Comparison of ENCODE assay signal across 22 mouse cellular contexts in the genomic region with DNA sequence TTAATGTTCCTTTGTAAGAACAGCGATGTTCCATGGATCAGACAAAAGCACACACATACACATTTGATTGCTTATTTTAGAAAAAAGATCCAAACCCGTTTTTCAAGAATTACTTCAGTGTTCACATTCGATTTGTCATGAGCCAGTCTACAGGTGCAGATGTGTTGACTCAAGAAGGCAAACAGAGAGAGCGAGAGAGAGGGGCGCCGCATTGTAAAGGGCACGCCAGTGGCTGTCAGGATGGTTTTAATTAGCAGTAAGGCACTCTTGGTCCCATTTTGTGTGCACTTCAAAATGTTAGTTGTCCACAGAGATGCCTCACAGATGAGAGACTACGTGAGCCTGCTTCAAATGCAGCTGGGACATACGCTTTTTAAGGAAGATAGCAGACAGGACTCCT.
DNase-seq lines count a peak whose midpoint lies in the region; ATAC-seq lines count a peak whose summit lies in the region.
"Had no signal": no experiment of that assay in that cellular context is flagged by ENCODE, and none has a peak within 500 bp of the region (broad histone marks: within the 10 kb centered on the region; RNA-seq: fewer than 3 reads in every experiment).

No protein-coding gene starts in this region.

- H3K4me1 ChIP-seq in midbrain, embryonic 12.5 days, result peaks cover 8% of the 10 kb centered on the region; the same call in 1 of the 2 replicates
- H3K4me1 ChIP-seq in midbrain, embryonic 10.5 days, result peaks cover 18% of the 10 kb centered on the region
- peaks cover 9% of the 10 kb centered on the region for H3K4me1 ChIP-seq in embryonic facial prominence, embryonic 15.5 days
- H3K4me1 ChIP-seq in stomach, embryonic 14.5 days (ENCODE audit: control insufficient read depth, insufficient read depth, low read length), result no peaks in the 10 kb centered on the region

- peak; percentile 57 for DNase-seq in embryo, embryonic 10 days (ENCODE audit: low spot score)
- DNase-seq in embryo, embryonic 9.5 days (ENCODE audit: extremely low spot score), result no peak
- DNase-seq in midbrain, embryonic 10.5 days (ENCODE audit: low spot score), result no peak
- DNase-seq in right cerebral cortex, adult 18-20 months, result no peak
- DNase-seq: adrenal gland, postnatal 14 days; cerebellum, adult 11-12 months; cerebellum, postnatal 25 days; heart, postnatal 10 days; kidney, adult 2 months; kidney, postnatal 10 days; lung, adult 2 months; lung, postnatal 4 days; thymus, adult 2 months had no signal

- H3K27ac ChIP-seq in midbrain, embryonic 12.5 days (replicated peaks), result peak overlapping the region; percentile 39; the same call in 1 of the 2 replicates
- no peak overlapping the region for H3K27ac ChIP-seq in midbrain, embryonic 10.5 days (replicated peaks)
- H3K27ac ChIP-seq in embryonic facial prominence, embryonic 15.5 days (replicated peaks), result no peak overlapping the region
- H3K27ac ChIP-seq in stomach, embryonic 14.5 days (ENCODE audit: low read length), result 0 out of 2 replicates have a peak overlapping the region, but pooled peaks have one; percentile 18
- H3K27ac ChIP-seq: embryonic facial prominence, embryonic 13.5 days; forebrain, embryonic 10.5 days; layer of hippocampus, adult 2 months had no signal

- no peak overlapping the region for H3K9ac ChIP-seq in midbrain, embryonic 12.5 days (replicated peaks)
- no peak overlapping the region for H3K9ac ChIP-seq in embryonic facial prominence, embryonic 15.5 days
- H3K9ac ChIP-seq in stomach, embryonic 14.5 days (replicated peaks; ENCODE audit: low read depth, low read length), result no peak overlapping the region
- H3K9ac ChIP-seq: embryonic facial prominence, embryonic 13.5 days had no signal

- no peaks in the 10 kb centered on the region for H3K27me3 ChIP-seq in midbrain, embryonic 12.5 days
- no peaks in the 10 kb centered on the region for H3K27me3 ChIP-seq in midbrain, embryonic 10.5 days (ENCODE audit: low read depth, poor library complexity, severe bottlenecking)
- no peaks in the 10 kb centered on the region for H3K27me3 ChIP-seq in embryonic facial prominence, embryonic 15.5 days
- H3K27me3 ChIP-seq in stomach, embryonic 14.5 days (ENCODE audit: control insufficient read depth, insufficient read depth, low read length), result no peaks in the 10 kb centered on the region
- H3K27me3 ChIP-seq: embryonic facial prominence, embryonic 13.5 days had no signal

- H3K4me2 ChIP-seq in midbrain, embryonic 12.5 days (replicated peaks), result no peak overlapping the region
- H3K4me2 ChIP-seq in embryonic facial prominence, embryonic 15.5 days (replicated peaks), result 0 out of 2 replicates have a peak overlapping the region, but pooled peaks have one; percentile 4
- H3K4me2 ChIP-seq in stomach, embryonic 14.5 days (replicated peaks; ENCODE audit: low read depth, low read length), result no peak overlapping the region
- H3K4me2 ChIP-seq: embryonic facial prominence, embryonic 13.5 days; heart, embryonic 11.5 days; liver, embryonic 11.5 days had no signal

- ATAC-seq in midbrain, embryonic 12.5 days (ENCODE audit: low FRiP score, low read depth), result peak; percentile 42; the same call in 1 of the 2 replicates
- no peak for ATAC-seq in embryonic facial prominence, embryonic 15.5 days (ENCODE audit: insufficient number of reproducible peaks, low FRiP score, low TSS enrichment, low read depth)
- ATAC-seq in stomach, embryonic 14.5 days (ENCODE audit: insufficient number of reproducible peaks, insufficient read depth, low FRiP score, low read depth), result peak; percentile 65; the same call in 1 of the 2 replicates
- no peak for ATAC-seq in cerebellum, adult (ENCODE audit: insufficient number of reproducible peaks, low FRiP score, low TSS enrichment)

- H3K4me3 ChIP-seq in midbrain, embryonic 12.5 days, result no peak overlapping the region
- H3K4me3 ChIP-seq in midbrain, embryonic 10.5 days, result no peak overlapping the region
- no peak overlapping the region for H3K4me3 ChIP-seq in embryonic facial prominence, embryonic 15.5 days (replicated peaks)
- H3K4me3 ChIP-seq in stomach, embryonic 14.5 days (ENCODE audit: low read depth, low read length), result no peak overlapping the region
- H3K4me3 ChIP-seq: embryonic facial prominence, embryonic 13.5 days; forebrain, embryonic 10.5 days; layer of hippocampus, adult 2 months had no signal

- no peaks in the 10 kb centered on the region for H3K36me3 ChIP-seq in midbrain, embryonic 12.5 days
- H3K36me3 ChIP-seq in midbrain, embryonic 10.5 days, result no peaks in the 10 kb centered on the region
- H3K36me3 ChIP-seq in embryonic facial prominence, embryonic 15.5 days, result no peaks in the 10 kb centered on the region
- H3K36me3 ChIP-seq in stomach, embryonic 14.5 days (ENCODE audit: control insufficient read depth, insufficient read depth, low read length), result no peaks in the 10 kb centered on the region
- H3K36me3 ChIP-seq: embryonic facial prominence, embryonic 13.5 days; forebrain, embryonic 10.5 days had no signal

- H3K9me3 ChIP-seq in midbrain, embryonic 12.5 days, result no peaks in the 10 kb centered on the region
- no peaks in the 10 kb centered on the region for H3K9me3 ChIP-seq in midbrain, embryonic 10.5 days (replicated peaks)
- no peaks in the 10 kb centered on the region for H3K9me3 ChIP-seq in embryonic facial prominence, embryonic 15.5 days (replicated peaks)
- no peaks in the 10 kb centered on the region for H3K9me3 ChIP-seq in stomach, embryonic 14.5 days (ENCODE audit: control insufficient read depth, low read depth, low read length)
- H3K9me3 ChIP-seq: embryonic facial prominence, embryonic 13.5 days; forebrain, embryonic 10.5 days had no signal

- WGBS in midbrain, embryonic 12.5 days, result 64% methylated on average over 9 of the region's 9 CpGs
- WGBS in midbrain, embryonic 10.5 days, result 61% methylated on average over 9 of the region's 9 CpGs
- 21% methylated on average over 9 of the region's 9 CpGs for WGBS in embryonic facial prominence, embryonic 15.5 days
- WGBS in stomach, embryonic 14.5 days, result 31% methylated on average over 9 of the region's 9 CpGs

Comparison
In these comparisons a context has a peak if more than half of its experiments do, and no peak if none do; other contexts are left out.
1. H3K27ac ChIP-seq: peak in midbrain, embryonic 12.5 days (single experiment) and stomach, embryonic 14.5 days (single experiment); none in midbrain, embryonic 10.5 days (single experiment) and embryonic facial prominence, embryonic 15.5 days (single experiment).
2. ATAC-seq: peak in midbrain, embryonic 12.5 days (single experiment) and stomach, embryonic 14.5 days (single experiment); none in embryonic facial prominence, embryonic 15.5 days (single experiment) and cerebellum, adult (single experiment).